Mouse (Mus musculus) bone marrow macrophage, adult 2 months (primary cell): Measurements from ENCODE around the gene Wasf1.

Source experiments
- CTCF ChIP-seq: IDR thresholded peaks from 2 replicates; pipeline ENCODE4 v1.5.1; 2012; ENCODE audit warnings: low read depth, mild to moderate bottlenecking, low read length, moderate library complexity
- POLR2A ChIP-seq: IDR thresholded peaks from 2 replicates; pipeline ENCODE4 v1.6.1; 2012; ENCODE audit warnings: mild to moderate bottlenecking, low read depth, low read length, borderline replicate concordance

GRCm38 (mm10) chr10:40984600-40984999 is 101.3 kb downstream of the Wasf1 start:
- TF ChIP-seq POLR2A, result no peak
- no peak for TF ChIP-seq CTCF
